Mouse (Mus musculus) cerebellum, adult 2 months (tissue): Measurements from ENCODE around the gene Ppfibp2.

Source experiments
- CTCF ChIP-seq: fragments of 200-500 bp; IDR thresholded peaks from 2 replicates; pipeline ENCODE4 v1.5.1; 2011; ENCODE audit warnings: low read depth, mild to moderate bottlenecking, control low read depth, low read length, moderate library complexity, borderline replicate concordance; ENCODE audit not compliant: insufficient read depth
- POLR2A ChIP-seq: fragments of 200-500 bp; IDR thresholded peaks from 2 replicates; pipeline ENCODE4 v1.6.1; 2011; ENCODE audit warnings: low read length, control low read depth, borderline replicate concordance; ENCODE audit not compliant: insufficient read depth

- TF ChIP-seq POLR2A (no peak), CTCF (no peak)
Observed at GRCm38 (mm10) chr7:107563727-107564126, 31.3 kb upstream of the Ppfibp2 start.
